Mouse (Mus musculus): ENCODE results near the gene Igsf3. TPM values are rescaled to one million over a fixed set of nuclear protein-coding genes. Genes with fewer than 3 reads are reported as not detected.

The Igsf3 gene
- 10 to 100 TPM in 1 of 2 experiments, 1 to 10 TPM in 1; 6.6 to 10.6 TPM for total RNA-seq (2021)
- long read RNA-seq, experiment 1, partial matches to known transcripts: 1 of 2 reads
- long read RNA-seq, experiment 1, other reads (novel, unspliced or antisense): 1 of 2 reads
- long read RNA-seq, experiment 2: 0 reads

GRCm38 (mm10) chr3:101376538-101377247 lies at the start of gene Igsf3:
TSS of gene Igsf3 (plus strand) at chr3:101377083.
- DNase-seq: peak; percentile 86

GRCm38 (mm10) chr3:101327248-101327647 lies 49.6 kb upstream of the Igsf3 start:
- intact Hi-C loops (cut with DNase I; ENCODE audit: low total_unique reads): no loop called here
- DNase-seq: no peak

More at GRCm38 (mm10) chr3:101376538-101377247, at the start of gene Igsf3:
- intact Hi-C loops (cut with DNase I; ENCODE audit: low total_unique reads): no loop called here

GRCm38 (mm10) chr3:101328617-101329016 lies 48.3 kb upstream of the Igsf3 start:
- intact Hi-C loops (cut with DNase I; ENCODE audit: low total_unique reads): no loop called here
- no peak for DNase-seq

- DNase-seq: no peak
- intact Hi-C loops (cut with DNase I; ENCODE audit: low total_unique reads): no loop called here
Measured at GRCm38 (mm10) chr3:101343199-101343924, 33.5 kb upstream of the Igsf3 start.

- DNase-seq: no peak
- intact Hi-C loops (cut with DNase I; ENCODE audit: low total_unique reads): no loop called here
Measured at GRCm38 (mm10) chr3:101344246-101344645, 32.6 kb upstream of the Igsf3 start.

- intact Hi-C loops (cut with DNase I; ENCODE audit: low total_unique reads): no loop called here
Measured at GRCm38 (mm10) chr3:101345299-101345698, 31.6 kb upstream of the Igsf3 start.

GRCm38 (mm10) chr3:101346806-101347205 lies 30.1 kb upstream of the Igsf3 start:
- intact Hi-C loops (cut with DNase I; ENCODE audit: low total_unique reads): no loop called here
- DNase-seq: no peak

More at GRCm38 (mm10) chr3:101345299-101345698, 31.6 kb upstream of the Igsf3 start:
- no peak for DNase-seq

GRCm38 (mm10) chr3:101348501-101349161 lies 28.3 kb upstream of the Igsf3 start:
- intact Hi-C loops (cut with DNase I; ENCODE audit: low total_unique reads): no loop called here
- DNase-seq: no peak

GRCm38 (mm10) chr3:101349542-101350307 lies 27.2 kb upstream of the Igsf3 start:
- intact Hi-C loops (cut with DNase I; ENCODE audit: low total_unique reads): no loop called here
- DNase-seq: no peak

- no peak for DNase-seq
- intact Hi-C loops (cut with DNase I; ENCODE audit: low total_unique reads): no loop called here
Measured at GRCm38 (mm10) chr3:101350406-101350805, 26.5 kb upstream of the Igsf3 start.

GRCm38 (mm10) chr3:101354490-101354889 lies 22.4 kb upstream of the Igsf3 start:
- peak; percentile 69 for DNase-seq
- intact Hi-C loops (cut with DNase I; ENCODE audit: low total_unique reads): no loop called here

- DNase-seq: no peak
- intact Hi-C loops (cut with DNase I; ENCODE audit: low total_unique reads): no loop called here
Measured at GRCm38 (mm10) chr3:101355702-101356101, 21.2 kb upstream of the Igsf3 start.

GRCm38 (mm10) chr3:101356583-101357553 lies 20.0 kb upstream of the Igsf3 start:
- intact Hi-C loops (cut with DNase I; ENCODE audit: low total_unique reads): no loop called here
- DNase-seq: no peak

- intact Hi-C loops (cut with DNase I; ENCODE audit: low total_unique reads): no loop called here
- DNase-seq: no peak
Measured at GRCm38 (mm10) chr3:101360832-101361231, 16.1 kb upstream of the Igsf3 start.

- no peak for DNase-seq
- intact Hi-C loops (cut with DNase I; ENCODE audit: low total_unique reads): no loop called here
Measured at GRCm38 (mm10) chr3:101362391-101362790, 14.5 kb upstream of the Igsf3 start.

GRCm38 (mm10) chr3:101363574-101363973 lies 13.3 kb upstream of the Igsf3 start:
- DNase-seq: peak; percentile 47
- intact Hi-C loops (cut with DNase I; ENCODE audit: low total_unique reads): no loop called here

GRCm38 (mm10) chr3:101365081-101365612 lies 11.7 kb upstream of the Igsf3 start:
- intact Hi-C loops (cut with DNase I; ENCODE audit: low total_unique reads): no loop called here
- no peak for DNase-seq

- intact Hi-C loops (cut with DNase I; ENCODE audit: low total_unique reads): no loop called here
Measured at GRCm38 (mm10) chr3:101365911-101366310, 11.0 kb upstream of the Igsf3 start.

More at GRCm38 (mm10) chr3:101365911-101366310, 11.0 kb upstream of the Igsf3 start:
- DNase-seq: peak; percentile 16
